Mouse (Mus musculus): ENCODE results near the gene Traf6.

The Traf6 gene

DNA sequence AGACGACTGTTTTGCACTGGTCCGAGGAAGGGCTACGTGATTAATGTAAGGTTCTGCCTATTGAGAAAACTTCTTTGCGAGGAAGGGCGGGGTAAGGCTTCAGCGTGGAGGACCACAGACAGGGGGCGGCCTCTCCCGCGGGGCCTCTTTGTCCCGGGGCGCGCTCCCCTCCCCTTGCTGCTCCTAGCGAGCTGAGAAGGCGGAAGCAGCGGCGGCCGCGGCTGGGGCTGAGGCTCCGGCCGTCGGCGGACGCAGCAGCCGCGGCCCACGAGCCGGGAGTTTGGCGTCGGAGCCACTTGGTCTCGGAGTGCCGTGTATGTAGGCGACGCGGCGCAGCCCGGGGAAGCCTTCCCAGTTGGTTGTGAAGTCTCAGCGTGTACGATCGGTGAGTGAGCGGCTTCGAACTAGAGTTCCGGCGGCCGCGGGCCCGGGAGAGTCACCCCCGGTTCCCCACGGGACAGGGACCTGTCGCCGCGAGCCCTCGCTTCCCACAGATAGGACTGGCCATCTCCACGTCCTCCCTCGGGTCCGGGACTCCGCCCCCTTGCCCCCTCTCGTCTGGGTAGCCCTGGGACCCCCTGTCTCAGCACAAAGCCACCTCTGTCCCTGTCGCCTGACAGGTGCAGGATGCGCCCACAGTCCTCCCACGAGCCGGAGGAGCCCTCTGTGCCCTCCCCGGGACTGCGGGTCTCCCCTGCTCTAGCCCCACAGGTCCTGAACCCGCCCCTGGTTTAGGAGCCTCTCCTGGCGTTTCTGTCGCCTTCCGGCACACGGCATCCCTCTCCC is at the start of gene Traf6:
Traf6 (plus strand) TSS at position 194 of the 786 bp plus-strand sequence.
- peak; percentile 92 for DNase-seq

- DNase-seq, result peak; percentile 12
Observed at GRCm38 (mm10) chr2:101638979-101639839, 39.0 kb upstream of the Traf6 start.

- DNase-seq, result no peak
Observed at GRCm38 (mm10) chr2:101639840-101640350, 38.3 kb upstream of the Traf6 start.

DNA sequence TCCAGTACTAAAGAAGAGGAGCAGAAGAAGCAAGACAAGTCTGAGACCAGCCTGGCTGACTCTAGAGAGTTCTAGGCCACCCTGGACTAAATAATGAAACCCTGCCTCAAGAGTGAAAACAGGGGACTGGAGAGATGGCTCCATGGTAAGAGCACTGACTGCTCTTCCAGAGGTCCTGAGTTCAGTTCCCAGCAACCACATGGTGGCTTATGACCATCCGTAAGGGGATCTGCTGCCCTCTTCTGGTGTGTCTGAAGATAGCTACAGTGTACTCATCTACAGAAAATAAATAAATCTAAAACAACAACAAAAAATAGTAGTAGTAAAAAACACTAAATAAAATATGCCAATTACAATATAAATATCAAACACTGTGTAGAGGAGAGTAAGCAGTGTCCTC is 32.4 kb upstream of the Traf6 start:
- peak; percentile 68 for DNase-seq

DNA sequence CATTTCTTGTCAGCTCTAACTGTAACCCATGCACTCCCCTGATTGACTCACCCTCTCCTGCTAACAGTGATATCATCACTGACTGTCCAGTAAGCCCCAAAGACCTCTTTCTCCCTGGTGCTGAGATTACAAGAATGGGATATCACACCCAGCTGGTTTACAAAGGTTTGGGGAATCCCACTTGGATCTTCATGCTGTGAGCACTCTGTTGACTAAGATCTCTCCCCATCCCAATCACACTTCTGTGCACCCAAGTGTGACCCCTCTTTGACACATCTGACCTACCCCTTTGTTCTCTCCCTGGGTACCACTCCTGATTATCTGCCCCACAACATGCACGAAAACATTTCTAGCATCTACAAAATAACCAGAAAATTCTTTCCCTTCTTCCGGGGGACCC is 29.9 kb upstream of the Traf6 start:
- no peak for DNase-seq

GRCm38 (mm10) chr2:101649114-101649671 is 29.0 kb upstream of the Traf6 start, which contains the start of the genes Rag1 and B230118H07Rik:
Rag1 (minus strand) TSS chr2:101649501.
B230118H07Rik (minus strand) TSS chr2:101649532.
- peak; percentile 88 for DNase-seq

- DNase-seq, result peak; percentile 58
Observed at GRCm38 (mm10) chr2:101650446-101650845, 27.8 kb upstream of the Traf6 start.

- DNase-seq, result no peak
Observed at GRCm38 (mm10) chr2:101652204-101652920, 25.9 kb upstream of the Traf6 start.

- peak; percentile 90 for DNase-seq
Observed at GRCm38 (mm10) chr2:101652921-101653597, 25.2 kb upstream of the Traf6 start.

- no peak for DNase-seq
Observed at GRCm38 (mm10) chr2:101660536-101660935, 17.7 kb upstream of the Traf6 start.

GRCm38 (mm10) chr2:101665058-101665702 is 13.0 kb upstream of the Traf6 start:
- peak; percentile 84 for DNase-seq

DNA sequence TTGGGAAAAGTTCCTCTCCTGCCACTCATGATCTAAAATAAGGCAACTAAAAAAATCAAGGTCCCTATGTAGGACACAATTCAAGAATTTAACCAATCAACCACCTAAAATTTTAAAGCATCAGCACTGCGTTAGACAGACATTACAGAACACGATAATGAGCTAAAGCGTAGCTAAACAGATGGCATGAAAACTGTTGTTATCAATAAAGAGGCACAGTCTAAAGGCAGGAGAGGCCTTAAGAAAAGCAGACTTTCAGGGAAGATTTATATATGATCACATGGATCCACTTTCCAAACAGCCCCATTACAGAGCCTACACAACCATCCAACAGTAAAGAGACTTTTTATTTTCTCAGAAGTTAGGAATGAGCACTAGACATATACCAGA is 12.5 kb upstream of the Traf6 start:
- DNase-seq, result no peak

- DNase-seq, result no peak
Observed at GRCm38 (mm10) chr2:101668751-101669150, 9.5 kb upstream of the Traf6 start.

- DNase-seq, result no peak
Observed at GRCm38 (mm10) chr2:101673547-101673946, 4.7 kb upstream of the Traf6 start.

DNA sequence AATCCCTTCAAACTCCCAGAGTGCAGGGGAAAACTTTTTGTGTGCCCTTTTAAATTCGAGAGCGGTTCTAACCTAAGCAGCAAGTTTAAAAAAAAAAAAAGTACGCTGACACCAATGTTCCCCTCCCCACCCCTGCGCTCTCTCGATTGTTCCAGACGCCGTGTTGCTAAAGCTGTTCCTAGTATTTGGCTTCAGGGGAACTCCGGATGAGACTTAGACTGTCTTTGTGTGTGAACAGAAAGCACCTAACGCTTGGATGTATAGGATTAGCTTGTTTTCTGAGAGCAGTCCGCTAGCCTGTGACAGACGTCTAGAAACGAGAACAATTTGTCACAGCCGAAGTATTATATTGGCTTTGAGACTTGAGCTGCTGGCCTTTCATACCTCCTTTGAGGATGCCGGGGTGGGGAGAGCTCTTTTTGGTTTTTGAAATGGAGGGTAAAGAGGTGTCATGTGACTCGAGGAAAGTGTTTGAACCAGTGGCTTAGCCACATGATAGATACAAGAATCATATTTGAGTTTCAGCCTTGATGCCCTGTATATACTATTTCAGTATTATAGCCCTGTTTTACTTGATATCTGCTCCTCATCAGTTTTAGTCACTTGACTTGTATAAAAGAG is 1.0 kb downstream of the Traf6 start:
- peak; percentile 29 for DNase-seq

GRCm38 (mm10) chr2:101684421-101684820 is 6.2 kb downstream of the Traf6 start:
- DNase-seq, result no peak

DNA sequence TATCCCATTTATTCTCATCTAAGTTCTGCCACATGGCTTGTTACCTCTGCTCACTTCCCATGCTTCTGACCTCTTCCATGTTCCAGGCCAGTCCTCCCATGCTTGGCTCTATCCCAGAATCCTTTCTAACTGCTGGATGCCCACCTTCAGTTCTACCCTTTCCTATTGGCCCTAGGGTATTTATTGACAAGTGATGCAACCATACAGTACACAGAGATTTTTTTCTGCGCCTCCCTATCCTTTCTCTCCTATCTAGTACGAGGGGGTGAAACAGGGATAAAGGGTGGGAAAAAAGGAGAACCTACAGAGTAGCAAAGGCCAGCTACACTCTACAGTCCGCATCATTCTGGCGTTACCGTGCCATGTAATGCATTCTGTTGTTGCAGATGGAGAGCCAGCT is 9.8 kb downstream of the Traf6 start:
- no peak for DNase-seq

- DNase-seq, result no peak
Observed at GRCm38 (mm10) chr2:101690252-101690827, 12.1 kb downstream of the Traf6 start.

DNA sequence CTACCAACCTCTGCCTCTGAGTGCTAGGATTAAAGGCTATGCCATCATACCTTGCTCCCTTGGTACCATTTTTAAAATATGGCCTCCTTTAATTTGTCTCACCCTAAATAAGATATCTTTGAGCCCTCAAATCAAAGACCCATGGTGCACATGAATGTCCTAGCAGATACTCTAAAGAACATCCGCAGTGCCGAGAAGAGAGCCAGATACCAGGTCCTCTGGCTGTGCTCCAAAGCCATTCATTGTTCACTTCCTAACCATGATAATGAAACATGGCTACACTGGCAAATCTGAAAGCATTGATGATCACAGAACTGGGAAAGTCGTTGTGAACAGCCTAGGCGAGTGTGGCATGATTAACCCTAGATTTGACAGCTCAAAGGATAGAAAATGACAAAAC is 14.8 kb downstream of the Traf6 start:
- no peak for DNase-seq

GRCm38 (mm10) chr2:101693577-101694215 is 15.5 kb downstream of the Traf6 start:
- peak; percentile 28 for DNase-seq

Data from thymus, postnatal 14 days (tissue).